Mouse (Mus musculus) spleen, adult 10 weeks (tissue): Measurements from ENCODE around the gene Olfr1507. TPM values are rescaled to one million over a fixed set of nuclear protein-coding genes. Genes with fewer than 3 reads are reported as not detected.

Source experiments
- polyA plus RNA-seq: library from polyadenylated mRNA; stranded (reverse); fragments of 350-450 nt; fragmentation: Illumina TruSeq; extraction: RNeasy Lipid Tissue Mini Kit (QIAGEN cat#74804); gene quantifications from one replicate; pipeline ENCODE4 v1.2.3, GENCODE M21; 2015; ENCODE audit warnings: low replicate concordance; ENCODE audit not compliant: insufficient read depth

Olfr1507 gene
- not detected for polyA plus RNA-seq

DNA sequence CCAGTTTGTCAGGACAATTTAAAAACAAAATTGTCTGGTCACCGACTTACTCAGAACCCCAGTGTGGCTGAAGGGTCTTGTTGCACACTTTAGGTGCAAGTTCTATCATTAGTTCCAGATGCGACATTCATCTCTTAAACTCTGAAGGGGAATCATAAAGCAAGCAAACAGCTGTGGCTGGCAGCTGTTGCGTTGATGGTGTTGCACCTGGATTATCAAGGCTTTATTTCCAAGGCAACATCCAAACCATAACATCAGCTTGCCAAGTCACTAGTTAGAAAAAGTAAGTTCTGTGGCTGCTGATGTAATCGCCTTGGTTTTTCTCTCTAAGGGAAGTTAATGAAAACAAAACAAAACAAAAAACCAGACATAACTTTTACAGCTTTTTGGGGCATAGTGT, at the start of gene Olfr1507:
TSS of gene Olfr1507 (minus strand) at position 234 of the 400 bp plus-strand sequence.

DNA sequence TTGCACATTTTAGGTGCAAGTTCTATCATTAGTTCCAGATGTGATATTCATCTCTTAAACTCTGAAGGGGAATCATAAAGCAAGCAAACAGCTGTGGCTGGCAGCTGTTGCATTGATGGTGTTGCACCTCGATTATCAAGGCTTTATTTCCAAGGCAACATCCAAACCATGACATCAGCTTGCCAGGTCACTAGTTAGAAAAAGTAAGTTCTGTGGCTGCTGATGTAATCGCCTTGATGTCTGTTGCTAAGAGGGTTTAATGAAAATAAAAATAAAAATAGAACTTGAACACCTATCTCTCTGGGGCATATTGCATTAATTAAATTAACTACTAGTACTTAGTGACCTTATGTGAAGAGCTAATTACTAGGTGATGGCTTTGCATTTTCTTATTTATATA, 28.2 kb downstream of the Olfr1507 start, which contains the start of gene Olfr1508:
TSS of gene Olfr1508 (minus strand) at position 101 of the 400 bp plus-strand sequence.

DNA sequence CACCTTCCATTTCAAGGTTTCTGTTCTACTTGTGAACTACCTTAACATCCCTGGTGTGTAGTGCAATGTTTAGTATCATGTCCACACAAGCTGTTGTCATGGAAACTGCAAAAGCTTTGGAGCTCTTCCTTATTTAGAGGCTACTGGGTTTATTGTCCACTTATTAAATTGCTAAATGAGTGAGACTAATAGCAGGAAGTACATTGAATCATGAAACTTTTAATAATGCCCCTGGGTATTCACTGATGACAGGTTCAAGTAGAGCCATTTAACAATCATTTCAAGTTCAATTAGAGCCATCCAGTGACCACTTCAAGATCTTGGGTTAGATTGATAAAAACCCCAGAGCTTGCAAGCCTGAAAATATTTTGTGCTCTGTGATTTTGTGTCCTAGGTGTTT, 52.9 kb downstream of the Olfr1507 start, which contains the start of gene Olfr1509:
TSS of gene Olfr1509 (plus strand) at position 301 of the 400 bp plus-strand sequence.

Other genes starting within 250 kb of the Olfr1507 start
- 138 TPM for gene Chd8, start 238.0 kb downstream of the Olfr1507 start, polyA plus RNA-seq
- 54.8 TPM for gene Tox4, start 216.6 kb downstream of the Olfr1507 start, polyA plus RNA-seq
- 21.4 TPM for gene Rab2b, start 216.2 kb downstream of the Olfr1507 start, polyA plus RNA-seq
- 104 TPM for gene Mettl3, start 190.6 kb downstream of the Olfr1507 start, polyA plus RNA-seq
- gene Sall2, start 167.0 kb downstream of the Olfr1507 start, polyA plus RNA-seq: 5.9 TPM
- not detected for gene Olfr1513, start 139.3 kb downstream of the Olfr1507 start, polyA plus RNA-seq
- not detected for gene Olfr1512, start 116.6 kb downstream of the Olfr1507 start, polyA plus RNA-seq
- not detected for gene Olfr1511, start 98.4 kb downstream of the Olfr1507 start, polyA plus RNA-seq
- gene Olfr1510, start 81.4 kb downstream of the Olfr1507 start, polyA plus RNA-seq: not detected
- gene Olfr1509, start 52.8 kb downstream of the Olfr1507 start, polyA plus RNA-seq: not detected
- not detected for gene Olfr1508, start 28.3 kb downstream of the Olfr1507 start, polyA plus RNA-seq